Mouse (Mus musculus) stomach, embryonic 14.5 days (tissue): Measurements from ENCODE around the gene Arpp21. TPM values are rescaled to one million over a fixed set of nuclear protein-coding genes. Genes with fewer than 3 reads are reported as not detected.

ENCODE experiments used
- ATAC-seq: fragments of 200-750 bp; cut with Nextera tagmentation; 2 replicates; pipeline ENCODE4 v1.8.0; 2017; ENCODE audit warnings: low read depth, moderate TSS enrichment; ENCODE audit not compliant: insufficient number of reproducible peaks, insufficient read depth, low FRiP score
- H3K27ac ChIP-seq: fragments of 300-500 bp; sonication (generic); 2 replicates; pipeline ENCODE4 v1.5.1; 2014; ENCODE audit warnings: mild to moderate bottlenecking, low read length, moderate library complexity, mixed read lengths
- H3K27me3 ChIP-seq: fragments of 300-500 bp; sonication (generic); 2 replicates; pipeline ENCODE4 v1.6.1; 2014; ENCODE audit warnings: low read length, control low read depth, mixed read lengths; ENCODE audit not compliant: control insufficient read depth, insufficient read depth
- H3K36me3 ChIP-seq: fragments of 300-500 bp; sonication (generic); 2 replicates; pipeline ENCODE4 v1.6.1; 2014; ENCODE audit warnings: mild to moderate bottlenecking, control low read depth, low read length, moderate library complexity, mixed read lengths; ENCODE audit not compliant: control insufficient read depth, insufficient read depth
- H3K4me1 ChIP-seq: fragments of 300-500 bp; sonication (generic); 2 replicates; pipeline ENCODE4 v1.6.1; 2014; ENCODE audit warnings: low read length, control low read depth, mixed read lengths; ENCODE audit not compliant: control insufficient read depth, insufficient read depth
- H3K4me2 ChIP-seq: fragments of 300-500 bp; sonication (generic); replicated peaks from 2 replicates; pipeline ENCODE4 v1.6.1; 2014; ENCODE audit warnings: low read depth, low read length, control low read depth
- H3K4me3 ChIP-seq: fragments of 300-500 bp; sonication (generic); 2 replicates; pipeline ENCODE4 v1.5.1; 2014; ENCODE audit warnings: low read depth, low read length, control low read depth
- H3K9ac ChIP-seq: fragments of 300-500 bp; sonication (generic); replicated peaks from 2 replicates; pipeline ENCODE4 v1.6.1; 2014; ENCODE audit warnings: low read depth, mild to moderate bottlenecking, control low read depth, low read length, moderate library complexity, mixed read lengths
- H3K9me3 ChIP-seq: fragments of 300-500 bp; sonication (generic); 2 replicates; pipeline ENCODE4 v1.6.1; 2016; ENCODE audit warnings: low read depth, low read length, control low read depth; ENCODE audit not compliant: control insufficient read depth
- WGBS: fragments of 180-500 bp; shearing (Covaris S2); extraction: QIAGEN DNeasy Blood & Tissue Kit; methylation state at CpG from one replicate; pipeline ENCODE4 v1.1.7; 2014; 5-methylcytosine and 5-hydroxymethylcytosine counted together
- polyA plus RNA-seq: library from polyadenylated mRNA; unstranded; fragments of >200 nt; fragmentation: Nextera tagmentation; extraction: Ambion mirVana; gene quantifications from 2 replicates; pipeline ENCODE4 v1.2.1, GENCODE M21; 2014

Arpp21 gene
- polyA plus RNA-seq, 1 experiment from 2014 or later: 1.2 TPM

GRCm38 (mm10) chr9:112182738-112183137 lies 53.0 kb downstream of the Arpp21 start:
- no peaks in the 10 kb centered on the region for H3K27me3 ChIP-seq
- H3K9me3 ChIP-seq: no peaks in the 10 kb centered on the region
- H3K4me1 ChIP-seq: 0 out of 2 replicates have a peak, but pooled peaks cover 3% of the 10 kb centered on the region
- 30% methylated on average over 3 of the region's 3 CpGs for WGBS
- no peak overlapping the region for H3K4me3 ChIP-seq
- no peak overlapping the region for H3K4me2 ChIP-seq
- ATAC-seq: no peak
- no peak overlapping the region for H3K9ac ChIP-seq
- no peak overlapping the region for H3K27ac ChIP-seq
- no peaks in the 10 kb centered on the region for H3K36me3 ChIP-seq

- no peaks in the 10 kb centered on the region for H3K9me3 ChIP-seq
- no peaks in the 10 kb centered on the region for H3K4me1 ChIP-seq
- no peaks in the 10 kb centered on the region for H3K27me3 ChIP-seq
- ATAC-seq: no peak
- H3K4me3 ChIP-seq: no peak overlapping the region
- 70% methylated on average over 4 of the region's 4 CpGs for WGBS
- H3K36me3 ChIP-seq: no peaks in the 10 kb centered on the region
- no peak overlapping the region for H3K9ac ChIP-seq
- H3K27ac ChIP-seq: no peak overlapping the region
- H3K4me2 ChIP-seq: no peak overlapping the region
These were observed 55.7 kb downstream of the Arpp21 start for GRCm38 (mm10) chr9:112180006-112180405.

- H3K4me2 ChIP-seq: no peak overlapping the region
- no peak overlapping the region for H3K9ac ChIP-seq
- H3K4me1 ChIP-seq: no peaks in the 10 kb centered on the region
- ATAC-seq: no peak
- no peaks in the 10 kb centered on the region for H3K27me3 ChIP-seq
- WGBS: 52% methylated on average over 5 of the region's 5 CpGs
- no peak overlapping the region for H3K27ac ChIP-seq
- H3K4me3 ChIP-seq: no peak overlapping the region
- no peaks in the 10 kb centered on the region for H3K36me3 ChIP-seq
- no peaks in the 10 kb centered on the region for H3K9me3 ChIP-seq
These were observed 57.3 kb downstream of the Arpp21 start for GRCm38 (mm10) chr9:112178438-112178837.

GRCm38 (mm10) chr9:112177569-112177968 lies 58.2 kb downstream of the Arpp21 start:
- Histone ChIP-seq H3K27me3 (no peaks in the 10 kb centered on the region), H3K27ac (no peak overlapping the region), H3K4me2 (no peak overlapping the region), H3K4me3 (no peak overlapping the region), H3K4me1 (no peaks in the 10 kb centered on the region), H3K36me3 (no peaks in the 10 kb centered on the region), H3K9me3 (no peaks in the 10 kb centered on the region), H3K9ac (no peak overlapping the region)
- no peak for ATAC-seq
- WGBS: 66% methylated on average over 2 of the region's 2 CpGs

- Histone ChIP-seq H3K4me3 (no peak overlapping the region), H3K4me1 (no peaks in the 10 kb centered on the region), H3K27me3 (no peaks in the 10 kb centered on the region), H3K9me3 (no peaks in the 10 kb centered on the region), H3K27ac (no peak overlapping the region), H3K36me3 (no peaks in the 10 kb centered on the region), H3K4me2 (no peak overlapping the region), H3K9ac (no peak overlapping the region)
- WGBS: 68% methylated on average over 6 of the region's 6 CpGs
- ATAC-seq: no peak
These were observed 59.4 kb downstream of the Arpp21 start for GRCm38 (mm10) chr9:112176317-112176716.

- Histone ChIP-seq H3K4me1 (no peaks in the 10 kb centered on the region), H3K36me3 (no peaks in the 10 kb centered on the region), H3K4me3 (no peak overlapping the region), H3K9me3 (no peaks in the 10 kb centered on the region), H3K27me3 (no peaks in the 10 kb centered on the region), H3K27ac (no peak overlapping the region), H3K4me2 (no peak overlapping the region), H3K9ac (no peak overlapping the region)
- ATAC-seq: no peak; the same call in 1 of the 2 replicates
- 24% methylated on average over 15 of the region's 15 CpGs for WGBS
These were observed 61.1 kb downstream of the Arpp21 start for GRCm38 (mm10) chr9:112174407-112175357.

- 78% methylated on average over 5 of the region's 5 CpGs for WGBS
- Histone ChIP-seq H3K27me3 (no peaks in the 10 kb centered on the region), H3K4me3 (no peak overlapping the region), H3K9me3 (no peaks in the 10 kb centered on the region), H3K9ac (no peak overlapping the region), H3K27ac (no peak overlapping the region), H3K4me2 (no peak overlapping the region), H3K36me3 (no peaks in the 10 kb centered on the region), H3K4me1 (no peaks in the 10 kb centered on the region)
- no peak for ATAC-seq
These were observed 62.0 kb downstream of the Arpp21 start for GRCm38 (mm10) chr9:112173778-112174177.

- no peak overlapping the region for H3K27ac ChIP-seq
- 84% methylated on average over 4 of the region's 4 CpGs for WGBS
- H3K36me3 ChIP-seq: no peaks in the 10 kb centered on the region
- H3K4me3 ChIP-seq: no peak overlapping the region
- H3K4me1 ChIP-seq: no peaks in the 10 kb centered on the region
- H3K27me3 ChIP-seq: no peaks in the 10 kb centered on the region
- no peak overlapping the region for H3K9ac ChIP-seq
- H3K4me2 ChIP-seq: no peak overlapping the region
- no peak for ATAC-seq
- H3K9me3 ChIP-seq: no peaks in the 10 kb centered on the region
These were observed 71.1 kb downstream of the Arpp21 start for GRCm38 (mm10) chr9:112164677-112165076.
